Mouse (Mus musculus) midbrain, embryonic 14.5 days (tissue): ENCODE results near the gene Olfr30. TPM values are rescaled to one million over a fixed set of nuclear protein-coding genes. Genes with fewer than 3 reads are reported as not detected.

Experiments used
- ATAC-seq: fragments of 200-750 bp; cut with Nextera tagmentation; 2 replicates; pipeline ENCODE4 v1.8.0; 2017; ENCODE audit warnings: moderate number of reproducible peaks, moderate library complexity; ENCODE audit not compliant: low FRiP score, low TSS enrichment
- DNase-seq: peaks from one replicate; pipeline ENCODE4 v3.0.0-alpha.2; 2015
- H3K27ac ChIP-seq: fragments of 300-500 bp; sonication (generic); replicated peaks from 2 replicates; pipeline ENCODE4 v1.5.1; 2014; ENCODE audit warnings: mild to moderate bottlenecking, low read depth, low read length, moderate library complexity
- H3K27me3 ChIP-seq: fragments of 300-500 bp; sonication (generic); 2 replicates; pipeline ENCODE4 v1.6.1; 2014; ENCODE audit warnings: low read length, control low read depth, mixed read lengths; ENCODE audit not compliant: control insufficient read depth, insufficient read depth
- H3K36me3 ChIP-seq: fragments of 300-500 bp; sonication (generic); 2 replicates; pipeline ENCODE4 v1.6.1; 2014; ENCODE audit warnings: low read length, control low read depth; ENCODE audit not compliant: control insufficient read depth, insufficient read depth
- H3K4me1 ChIP-seq: fragments of 300-500 bp; sonication (generic); 2 replicates; pipeline ENCODE4 v1.6.1; 2014; ENCODE audit warnings: mild to moderate bottlenecking, antibody characterized with exemption, low read length, control low read depth; ENCODE audit not compliant: control insufficient read depth, insufficient read depth
- H3K4me2 ChIP-seq: fragments of 300-500 bp; sonication (generic); 2 replicates; pipeline ENCODE4 v1.6.1; 2014; ENCODE audit warnings: mild to moderate bottlenecking, low read length, moderate library complexity
- H3K4me3 ChIP-seq: fragments of 300-500 bp; sonication (generic); replicated peaks from 2 replicates; pipeline ENCODE4 v1.5.1; 2014; ENCODE audit warnings: low read depth, low read length
- H3K9ac ChIP-seq: fragments of 300-500 bp; sonication (generic); replicated peaks from 2 replicates; pipeline ENCODE4 v1.6.1; 2014; ENCODE audit warnings: mild to moderate bottlenecking, low read length, moderate library complexity
- H3K9me3 ChIP-seq: fragments of 300-500 bp; sonication (generic); 2 replicates; pipeline ENCODE4 v1.6.1; 2016; ENCODE audit warnings: low read length, control low read depth, mixed read lengths; ENCODE audit not compliant: control insufficient read depth
- WGBS: fragments of 180-500 bp; shearing (Covaris S2); extraction: QIAGEN DNeasy Blood & Tissue Kit; methylation state at CpG from one replicate; pipeline ENCODE4 v1.1.7; 2014; 5-methylcytosine and 5-hydroxymethylcytosine counted together
- polyA plus RNA-seq: library from polyadenylated mRNA; unstranded; fragments of >200 nt; fragmentation: Nextera tagmentation; extraction: Ambion mirVana; gene quantifications from 2 replicates; pipeline ENCODE4 v1.2.1, GENCODE M21; 2014

The Olfr30 gene
- polyA plus RNA-seq, 1 experiment from 2014 or later, result not detected

GRCm38 (mm10) chr11:58432259-58432658 lies 29.8 kb downstream of the Olfr30 start, which contains the start of gene Gm12253:
TSS of gene Gm12253 (plus strand) at chr11:58432559.
- H3K36me3 ChIP-seq, result no peaks in the 10 kb centered on the region
- no peak for ATAC-seq
- WGBS, result 81% methylated on average over 3 of the region's 3 CpGs

GRCm38 (mm10) chr11:58420815-58421214 lies 41.3 kb downstream of the Olfr30 start, which contains the start of gene 1810065E05Rik:
TSS of gene 1810065E05Rik (plus strand) at chr11:58421111.
- 88% methylated on average over 1 of the region's 1 CpGs for WGBS
- H3K27ac ChIP-seq, result no peak within 1 kb of the TSS
- H3K4me2 ChIP-seq, result no peak within 1 kb of the TSS
- H3K4me1 ChIP-seq, result no peaks in the 10 kb centered on the region
- H3K9ac ChIP-seq, result no peak within 1 kb of the TSS
- no peaks in the 10 kb centered on the region for H3K27me3 ChIP-seq
- H3K36me3 ChIP-seq, result no peaks in the 10 kb centered on the region
- H3K9me3 ChIP-seq, result no peaks in the 10 kb centered on the region
- DNase-seq (no peak), ATAC-seq (no peak)
- no peak within 1 kb of the TSS for H3K4me3 ChIP-seq

More at GRCm38 (mm10) chr11:58432259-58432658, 29.8 kb downstream of the Olfr30 start, which contains the start of gene Gm12253:
- no peak within 1 kb of the TSS for H3K4me3 ChIP-seq
- DNase-seq, result no peak
- no peaks in the 10 kb centered on the region for H3K27me3 ChIP-seq
- H3K9me3 ChIP-seq, result no peaks in the 10 kb centered on the region
- no peak within 1 kb of the TSS for H3K9ac ChIP-seq
- H3K4me1 ChIP-seq, result no peaks in the 10 kb centered on the region
- H3K4me2 ChIP-seq, result no peak within 1 kb of the TSS
- no peak within 1 kb of the TSS for H3K27ac ChIP-seq

GRCm38 (mm10) chr11:58418336-58418735 lies 43.7 kb downstream of the Olfr30 start:
- no peaks in the 10 kb centered on the region for H3K9me3 ChIP-seq
- no peak overlapping the region for H3K27ac ChIP-seq
- H3K36me3 ChIP-seq, result no peaks in the 10 kb centered on the region
- H3K9ac ChIP-seq, result no peak overlapping the region
- H3K4me3 ChIP-seq, result no peak overlapping the region
- no peak overlapping the region for H3K4me2 ChIP-seq
- ATAC-seq (no peak), DNase-seq (no peak)
- WGBS, result 82% methylated on average over 3 of the region's 3 CpGs
- H3K27me3 ChIP-seq, result no peaks in the 10 kb centered on the region
- H3K4me1 ChIP-seq, result no peaks in the 10 kb centered on the region

- 87% methylated on average over 3 of the region's 3 CpGs for WGBS
- Histone ChIP-seq H3K36me3 (no peaks in the 10 kb centered on the region), H3K9ac (no peak overlapping the region), H3K27me3 (no peaks in the 10 kb centered on the region), H3K4me1 (no peaks in the 10 kb centered on the region), H3K9me3 (no peaks in the 10 kb centered on the region), H3K4me3 (no peak overlapping the region), H3K4me2 (no peak overlapping the region), H3K27ac (no peak overlapping the region)
- ATAC-seq (no peak), DNase-seq (no peak)
Measured at GRCm38 (mm10) chr11:58408066-58408465, 54.0 kb downstream of the Olfr30 start.

Other genes with a start within 250 kb of the Olfr30 start
- gene 4930438A08Rik, start 187.5 kb downstream of the Olfr30 start, polyA plus RNA-seq, result not detected in 2 replicates
- 14.2 and 24.9 TPM in 2 replicates for gene Zfp692, start 155.2 kb downstream of the Olfr30 start, polyA plus RNA-seq
- 38.1 and 43.3 TPM in 2 replicates for gene Zfp672, start 131.9 kb downstream of the Olfr30 start, polyA plus RNA-seq
- gene Sh3bp5l, start 131.5 kb downstream of the Olfr30 start, polyA plus RNA-seq, result 39.6 and 40.7 TPM in 2 replicates
- not detected in 2 replicates for gene Lypd8, start 83.2 kb downstream of the Olfr30 start, polyA plus RNA-seq
- gene 1810065E05Rik, start 41.2 kb downstream of the Olfr30 start, polyA plus RNA-seq, result not detected in 2 replicates
- gene Gm12253, start 29.7 kb downstream of the Olfr30 start, polyA plus RNA-seq, result not detected in 2 replicates
- gene Lypd9, start 9.3 kb downstream of the Olfr30 start, polyA plus RNA-seq, result not detected in 2 replicates
- gene Olfr332, start 30.3 kb upstream of the Olfr30 start, polyA plus RNA-seq, result not detected in 2 replicates
- not detected in 2 replicates for gene Olfr331, start 40.3 kb upstream of the Olfr30 start, polyA plus RNA-seq
- not detected in 2 replicates for gene Olfr330, start 72.6 kb upstream of the Olfr30 start, polyA plus RNA-seq
- not detected in 2 replicates for gene Olfr329-ps, start 84.2 kb upstream of the Olfr30 start, polyA plus RNA-seq
- gene Olfr328, start 93.4 kb upstream of the Olfr30 start, polyA plus RNA-seq, result 0.12 TPM in 1 of 2 replicates, not detected in the other
- gene Olfr224, start 108.3 kb upstream of the Olfr30 start, polyA plus RNA-seq, result not detected in 2 replicates
- gene Olfr325, start 115.5 kb upstream of the Olfr30 start, polyA plus RNA-seq, result not detected in 2 replicates
- gene Olfr324, start 132.8 kb upstream of the Olfr30 start, polyA plus RNA-seq, result not detected in 2 replicates
- gene 2210407C18Rik, start 153.8 kb upstream of the Olfr30 start, polyA plus RNA-seq, result not detected in 2 replicates
- not detected in 2 replicates for gene Olfr323, start 168.2 kb upstream of the Olfr30 start, polyA plus RNA-seq
- gene Trim58, start 178.2 kb upstream of the Olfr30 start, polyA plus RNA-seq, result 0.09 and 0.16 TPM in 2 replicates
- gene Olfr322, start 196.5 kb upstream of the Olfr30 start, polyA plus RNA-seq, result not detected in 2 replicates
- gene Olfr320, start 218.8 kb upstream of the Olfr30 start, polyA plus RNA-seq, result not detected in 2 replicates
- not detected in 2 replicates for gene Olfr319, start 236.9 kb upstream of the Olfr30 start, polyA plus RNA-seq